Mouse (Mus musculus) heart, embryonic 10.5 days (tissue): ENCODE data around the gene Cabp7. TPM values are rescaled to one million over a fixed set of nuclear protein-coding genes. Genes with fewer than 3 reads are reported as not detected.

Experiments
- DNase-seq: peaks from one replicate; pipeline ENCODE4 v3.0.0-alpha.2; 2017; ENCODE audit warnings: low spot score
- H3K27ac ChIP-seq: fragments of 300-500 bp; sonication (generic); 2 replicates; pipeline ENCODE4 v1.5.1; 2016; ENCODE audit warnings: mild to moderate bottlenecking
- H3K27me3 ChIP-seq: fragments of 300-500 bp; sonication (generic); 2 replicates; pipeline ENCODE4 v1.6.1; 2016; ENCODE audit warnings: mild to moderate bottlenecking; ENCODE audit not compliant: poor library complexity, insufficient read depth, severe bottlenecking
- H3K36me3 ChIP-seq: fragments of 300-500 bp; sonication (generic); 2 replicates; pipeline ENCODE4 v1.6.1; 2016; ENCODE audit warnings: mild to moderate bottlenecking, moderate library complexity
- H3K4me1 ChIP-seq: fragments of 300-500 bp; sonication (generic); 2 replicates; pipeline ENCODE4 v1.6.1; 2016; ENCODE audit warnings: mild to moderate bottlenecking
- H3K4me3 ChIP-seq: fragments of 300-500 bp; sonication (generic); 2 replicates; pipeline ENCODE4 v1.5.1; 2016; ENCODE audit warnings: mild to moderate bottlenecking, moderate library complexity
- H3K9me3 ChIP-seq: fragments of 300-500 bp; sonication (generic); 2 replicates; pipeline ENCODE4 v1.6.1; 2016; ENCODE audit warnings: mild to moderate bottlenecking, moderate library complexity
- WGBS: fragments of 180-500 bp; shearing (Covaris S2); methylation state at CpG from one replicate; pipeline ENCODE4 v1.1.7; 2016; 5-methylcytosine and 5-hydroxymethylcytosine counted together
- polyA plus RNA-seq: library from polyadenylated mRNA; unstranded; fragments of >200 nt; fragmentation: Nextera tagmentation; extraction: Ambion mirVana; gene quantifications from 2 replicates; pipeline ENCODE4 v1.2.1, GENCODE M21; 2016

Gene Cabp7
- polyA plus RNA-seq, 1 experiment from 2014 or later: 0.15 TPM

DNA sequence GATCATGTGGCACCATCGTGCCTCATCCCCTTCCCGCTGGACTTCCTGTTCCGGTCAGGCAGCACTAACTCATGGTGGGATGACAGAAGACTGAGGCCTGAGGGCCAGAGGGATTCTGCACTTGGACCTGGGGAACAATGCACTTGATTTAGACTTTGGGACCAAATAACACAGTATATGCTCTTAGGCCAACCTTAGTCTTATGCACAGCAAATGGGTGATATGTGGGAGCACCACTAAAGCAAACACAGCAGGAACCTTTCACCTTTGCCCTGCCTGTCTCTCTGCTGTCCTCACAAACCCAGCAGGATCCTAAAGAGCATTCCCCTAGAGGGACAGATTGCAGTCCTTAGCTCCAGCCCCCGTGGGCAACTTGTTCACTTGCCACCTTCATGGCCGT lies 5.8 kb downstream of the Cabp7 start:
- H3K9me3 ChIP-seq: no peaks in the 10 kb centered on the region
- H3K27me3 ChIP-seq: peaks cover 87% of the 10 kb centered on the region
- H3K27ac ChIP-seq: no peak overlapping the region
- WGBS: 46% methylated on average over 5 of the region's 5 CpGs
- H3K4me3 ChIP-seq: no peak overlapping the region
- H3K4me1 ChIP-seq: peaks cover 19% of the 10 kb centered on the region
- peaks cover 7% of the 10 kb centered on the region; the same call in 1 of the 2 replicates for H3K36me3 ChIP-seq
- DNase-seq: no peak

DNA sequence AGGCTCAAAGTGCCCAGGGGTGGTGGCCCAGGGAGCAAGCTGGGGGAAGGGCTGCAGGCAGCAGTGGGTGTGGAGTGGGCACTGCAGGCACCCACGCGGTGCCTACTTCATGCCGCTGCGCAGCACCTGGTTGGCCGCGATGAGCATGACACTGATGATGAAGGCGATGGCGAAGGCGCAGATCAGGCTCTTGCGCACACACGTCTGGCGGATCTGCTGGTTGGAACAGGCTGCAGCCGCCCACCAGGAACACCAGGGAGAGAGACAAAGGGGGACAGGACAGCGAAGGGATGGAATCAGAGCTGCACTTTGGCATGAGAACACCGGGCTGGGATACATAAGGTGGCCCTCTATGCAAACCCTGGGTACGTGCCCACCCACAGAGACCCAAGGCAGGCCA lies 7.9 kb downstream of the Cabp7 start:
- H3K27me3 ChIP-seq: peaks cover 73% of the 10 kb centered on the region
- WGBS: 91% methylated on average over 16 of the region's 16 CpGs
- no peak overlapping the region for H3K27ac ChIP-seq
- H3K9me3 ChIP-seq: no peaks in the 10 kb centered on the region
- no peak overlapping the region for H3K4me3 ChIP-seq
- peaks cover 7% of the 10 kb centered on the region; the same call in 1 of the 2 replicates for H3K36me3 ChIP-seq
- DNase-seq: no peak
- H3K4me1 ChIP-seq: peaks cover 22% of the 10 kb centered on the region

- Histone ChIP-seq H3K36me3 (peaks cover 7% of the 10 kb centered on the region; the same call in 1 of the 2 replicates), H3K27ac (no peak overlapping the region), H3K9me3 (no peaks in the 10 kb centered on the region), H3K4me1 (peaks cover 22% of the 10 kb centered on the region), H3K27me3 (peaks cover 62% of the 10 kb centered on the region), H3K4me3 (no peak overlapping the region)
- WGBS: 82% methylated on average over 10 of the region's 10 CpGs
- DNase-seq: no peak
Observed at GRCm38 (mm10) chr11:4737682-4738081, 8.9 kb downstream of the Cabp7 start.

DNA sequence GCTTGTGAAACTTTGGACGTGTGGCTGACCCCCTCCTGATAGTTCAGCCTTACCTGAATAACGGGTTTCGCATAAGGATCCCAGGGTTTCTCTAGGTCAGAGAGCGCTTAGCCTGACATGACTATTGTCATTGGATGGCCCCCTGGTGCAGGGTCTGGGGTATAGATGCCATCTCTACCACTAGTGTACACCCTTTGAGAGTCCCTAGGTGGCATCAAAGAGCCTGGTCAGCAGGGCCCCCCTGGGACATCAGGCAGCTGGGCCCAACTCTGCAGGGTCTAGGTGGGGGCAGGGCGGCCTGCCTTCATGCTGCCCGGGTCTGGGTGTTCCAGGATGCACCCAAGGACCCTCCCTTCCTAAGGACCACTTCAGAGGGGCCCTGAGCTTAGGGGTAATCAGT lies 10.2 kb downstream of the Cabp7 start:
- DNase-seq: no peak
- H3K36me3 ChIP-seq: peaks cover 14% of the 10 kb centered on the region; the same call in 1 of the 2 replicates
- peaks cover 50% of the 10 kb centered on the region for H3K27me3 ChIP-seq
- no peak overlapping the region for H3K27ac ChIP-seq
- H3K9me3 ChIP-seq: no peaks in the 10 kb centered on the region
- peaks cover 25% of the 10 kb centered on the region for H3K4me1 ChIP-seq
- H3K4me3 ChIP-seq: no peak overlapping the region
- WGBS: 45% methylated on average over 6 of the region's 6 CpGs

DNA sequence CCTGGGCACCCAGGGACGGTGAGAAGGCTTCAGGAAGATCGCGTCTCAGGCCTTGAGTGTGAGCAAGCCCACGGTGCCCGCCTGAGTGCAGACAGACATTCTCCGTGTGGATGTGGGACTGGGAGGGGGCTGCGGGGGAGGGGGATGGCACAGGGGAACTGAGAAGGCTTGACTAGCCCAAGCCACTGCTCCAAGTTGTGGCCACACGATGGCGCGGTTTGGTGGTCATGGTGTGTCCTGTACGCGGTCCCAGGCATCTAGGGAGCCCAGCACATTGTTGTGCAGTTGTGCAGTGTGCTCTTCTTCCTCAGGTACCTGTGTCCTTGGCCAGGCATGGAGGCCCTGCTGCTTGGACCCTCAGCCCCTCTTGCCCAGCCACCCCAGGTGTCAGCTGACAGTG lies 12.4 kb downstream of the Cabp7 start:
- peaks cover 39% of the 10 kb centered on the region for H3K4me1 ChIP-seq
- no peak overlapping the region for H3K4me3 ChIP-seq
- H3K9me3 ChIP-seq: no peaks in the 10 kb centered on the region
- peaks cover 19% of the 10 kb centered on the region; the same call in 1 of the 2 replicates for H3K36me3 ChIP-seq
- H3K27ac ChIP-seq: no peak overlapping the region
- H3K27me3 ChIP-seq: peaks cover 30% of the 10 kb centered on the region
- DNase-seq: no peak
- WGBS: 28% methylated on average over 12 of the region's 12 CpGs

GRCm38 (mm10) chr11:4731781-4732180 lies 14.8 kb downstream of the Cabp7 start:
- H3K36me3 ChIP-seq: peaks cover 12% of the 10 kb centered on the region; the same call in 1 of the 2 replicates
- WGBS: 71% methylated on average over 7 of the region's 7 CpGs
- DNase-seq: no peak
- H3K9me3 ChIP-seq: no peaks in the 10 kb centered on the region
- H3K27me3 ChIP-seq: peaks cover 11% of the 10 kb centered on the region
- peaks cover 39% of the 10 kb centered on the region for H3K4me1 ChIP-seq
- no peak overlapping the region for H3K4me3 ChIP-seq
- no peak overlapping the region for H3K27ac ChIP-seq

DNA sequence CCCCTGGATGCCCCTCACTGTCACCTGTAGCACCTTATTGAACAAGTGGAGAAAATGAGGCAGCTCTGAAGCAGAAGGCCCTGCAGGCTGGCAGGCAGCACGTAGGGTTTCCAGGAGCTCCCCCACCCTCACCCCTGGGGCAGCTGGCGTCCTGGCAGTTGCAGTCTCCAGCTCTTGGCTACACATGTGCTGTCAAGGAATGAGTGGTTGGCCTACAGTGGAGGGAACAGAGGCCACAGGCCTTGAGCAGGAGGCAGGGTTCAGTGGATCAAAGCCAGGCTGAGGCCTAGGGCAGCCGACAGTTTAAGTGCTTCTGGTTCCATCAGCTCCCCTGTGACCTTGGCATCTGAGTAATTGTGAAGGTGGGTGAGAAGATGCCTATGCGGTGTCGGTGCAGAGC lies 15.7 kb downstream of the Cabp7 start:
- peaks cover 12% of the 10 kb centered on the region; the same call in 1 of the 2 replicates for H3K36me3 ChIP-seq
- 62% methylated on average over 5 of the region's 5 CpGs for WGBS
- H3K9me3 ChIP-seq: no peaks in the 10 kb centered on the region
- no peak for DNase-seq
- H3K4me3 ChIP-seq: no peak overlapping the region
- peaks cover 33% of the 10 kb centered on the region for H3K4me1 ChIP-seq
- H3K27me3 ChIP-seq: peaks cover 8% of the 10 kb centered on the region
- no peak overlapping the region for H3K27ac ChIP-seq

DNA sequence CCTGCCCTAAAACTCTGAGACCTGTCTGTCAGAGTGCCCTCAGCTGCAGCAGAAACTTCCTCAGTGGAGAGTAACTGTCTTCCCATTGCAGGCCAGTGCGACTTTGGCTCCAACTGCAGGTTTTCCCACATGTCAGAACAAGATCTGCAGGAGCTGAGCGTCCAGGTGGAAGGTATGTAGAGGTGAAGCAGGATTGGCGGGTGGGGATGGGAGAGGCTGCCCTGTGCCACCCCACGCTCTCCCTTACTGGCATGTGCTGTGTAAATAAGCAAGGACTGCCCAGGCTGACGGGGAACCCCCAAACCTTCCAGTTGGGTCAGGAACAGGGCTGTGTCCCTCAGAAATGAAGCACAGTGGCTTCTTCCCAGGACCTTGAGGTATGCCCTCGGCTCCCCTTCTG lies 16.5 kb downstream of the Cabp7 start:
- Histone ChIP-seq H3K27ac (no peak overlapping the region), H3K4me1 (peaks cover 25% of the 10 kb centered on the region), H3K4me3 (no peak overlapping the region), H3K27me3 (no peaks in the 10 kb centered on the region), H3K36me3 (peaks cover 18% of the 10 kb centered on the region; the same call in 1 of the 2 replicates), H3K9me3 (no peaks in the 10 kb centered on the region)
- WGBS: 73% methylated on average over 6 of the region's 6 CpGs
- DNase-seq: no peak

- peaks cover 22% of the 10 kb centered on the region; the same call in 1 of the 2 replicates for H3K36me3 ChIP-seq
- 56% methylated on average over 12 of the region's 12 CpGs for WGBS
- no peaks in the 10 kb centered on the region for H3K27me3 ChIP-seq
- no peak for DNase-seq
- peaks cover 24% of the 10 kb centered on the region for H3K4me1 ChIP-seq
- no peak overlapping the region for H3K4me3 ChIP-seq
- no peak overlapping the region for H3K27ac ChIP-seq
- H3K9me3 ChIP-seq: no peaks in the 10 kb centered on the region
Observed at GRCm38 (mm10) chr11:4729603-4730002, 17.0 kb downstream of the Cabp7 start.

GRCm38 (mm10) chr11:4721728-4722127 lies 24.9 kb downstream of the Cabp7 start:
- H3K4me3 ChIP-seq: no peak overlapping the region
- H3K4me1 ChIP-seq: peaks cover 17% of the 10 kb centered on the region
- no peak overlapping the region for H3K27ac ChIP-seq
- H3K36me3 ChIP-seq: peaks cover 35% of the 10 kb centered on the region
- 81% methylated on average over 8 of the region's 8 CpGs for WGBS
- H3K9me3 ChIP-seq: no peaks in the 10 kb centered on the region
- DNase-seq: no peak
- H3K27me3 ChIP-seq: no peaks in the 10 kb centered on the region

DNA sequence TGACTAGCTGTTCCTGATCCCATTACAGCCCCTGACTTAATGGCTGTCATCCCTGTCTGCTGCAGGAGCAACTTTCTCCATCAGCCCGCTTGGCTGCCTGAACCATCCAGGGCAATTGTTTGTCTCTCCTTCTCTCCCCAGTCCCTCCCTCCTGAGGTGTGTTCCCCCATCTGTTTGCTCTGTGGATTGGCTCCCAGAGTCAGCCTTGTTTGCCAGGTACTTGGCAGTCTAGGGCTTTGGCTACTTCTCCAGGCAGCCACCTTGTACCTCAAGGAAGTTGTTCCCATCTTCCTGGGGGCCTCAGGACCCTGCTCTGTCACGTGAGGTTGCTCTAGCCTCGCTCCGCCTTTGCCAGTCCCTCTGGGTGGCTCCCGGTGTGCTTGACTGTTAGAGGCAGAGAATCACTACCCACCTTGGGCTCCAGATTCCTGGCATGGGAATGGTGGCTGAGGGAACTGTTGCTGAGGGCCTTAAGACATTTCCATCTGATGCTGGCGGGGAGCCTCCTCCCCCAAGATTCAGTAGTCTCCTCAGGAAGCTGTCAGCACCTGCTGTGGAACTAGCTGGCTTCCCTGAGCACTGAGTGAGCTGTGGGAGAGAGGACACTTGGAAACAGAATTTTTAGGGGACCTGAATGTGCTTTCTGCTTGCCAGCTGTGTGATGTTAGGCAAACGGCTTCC lies 25.5 kb downstream of the Cabp7 start:
- Histone ChIP-seq H3K27me3 (no peaks in the 10 kb centered on the region), H3K4me1 (peaks cover 17% of the 10 kb centered on the region), H3K36me3 (peaks cover 35% of the 10 kb centered on the region), H3K9me3 (no peaks in the 10 kb centered on the region), H3K27ac (no peak overlapping the region), H3K4me3 (no peak overlapping the region)
- DNase-seq: no peak
- 53% methylated on average over 7 of the region's 7 CpGs for WGBS

DNA sequence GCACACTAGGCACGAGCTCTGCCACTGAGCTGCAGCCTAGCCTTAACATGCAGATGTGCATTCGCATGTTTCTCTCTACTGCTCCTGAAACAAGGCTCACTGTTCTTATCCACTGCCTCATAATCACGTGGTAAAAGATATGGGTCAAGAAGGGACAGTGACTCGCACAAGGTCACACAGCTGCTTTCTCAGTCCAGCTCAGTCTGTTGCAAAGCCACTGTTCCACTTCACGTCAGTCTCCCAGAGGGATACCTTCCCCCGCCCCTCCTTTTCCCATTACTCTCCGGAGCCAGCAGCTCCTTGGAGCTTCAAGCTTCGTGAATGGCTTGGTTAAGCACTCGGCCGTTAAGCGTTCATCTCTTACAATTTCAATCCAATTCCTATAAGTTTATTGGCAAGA lies 26.2 kb downstream of the Cabp7 start:
- Histone ChIP-seq H3K36me3 (peaks cover 30% of the 10 kb centered on the region), H3K27ac (no peak overlapping the region), H3K4me3 (no peak overlapping the region), H3K27me3 (no peaks in the 10 kb centered on the region), H3K4me1 (peaks cover 17% of the 10 kb centered on the region), H3K9me3 (no peaks in the 10 kb centered on the region)
- WGBS: 68% methylated on average over 11 of the region's 11 CpGs
- no peak for DNase-seq

DNA sequence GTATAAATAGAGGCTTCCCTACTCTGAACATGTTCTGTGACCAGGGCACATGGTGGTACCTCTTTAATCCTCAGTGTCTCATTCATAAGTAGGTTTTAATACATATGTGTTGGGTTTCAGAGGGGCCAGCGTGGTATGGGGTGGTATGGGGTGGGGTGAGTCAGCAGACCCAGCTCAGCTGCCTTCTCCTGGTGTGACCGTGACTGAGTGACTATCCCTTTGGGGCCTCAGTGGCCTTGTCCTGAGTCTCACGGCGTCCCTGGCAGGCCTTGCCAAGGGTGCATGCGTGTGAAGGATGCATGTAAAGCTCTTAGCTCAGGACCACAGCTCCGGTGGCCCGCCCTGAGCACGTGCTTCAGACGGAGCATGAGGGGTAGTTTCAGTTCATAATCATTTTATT lies 26.6 kb downstream of the Cabp7 start:
- 89% methylated on average over 9 of the region's 9 CpGs for WGBS
- Histone ChIP-seq H3K27me3 (no peaks in the 10 kb centered on the region), H3K4me3 (no peak overlapping the region), H3K36me3 (peaks cover 28% of the 10 kb centered on the region), H3K9me3 (no peaks in the 10 kb centered on the region), H3K4me1 (peaks cover 17% of the 10 kb centered on the region), H3K27ac (no peak overlapping the region)
- no peak for DNase-seq

DNA sequence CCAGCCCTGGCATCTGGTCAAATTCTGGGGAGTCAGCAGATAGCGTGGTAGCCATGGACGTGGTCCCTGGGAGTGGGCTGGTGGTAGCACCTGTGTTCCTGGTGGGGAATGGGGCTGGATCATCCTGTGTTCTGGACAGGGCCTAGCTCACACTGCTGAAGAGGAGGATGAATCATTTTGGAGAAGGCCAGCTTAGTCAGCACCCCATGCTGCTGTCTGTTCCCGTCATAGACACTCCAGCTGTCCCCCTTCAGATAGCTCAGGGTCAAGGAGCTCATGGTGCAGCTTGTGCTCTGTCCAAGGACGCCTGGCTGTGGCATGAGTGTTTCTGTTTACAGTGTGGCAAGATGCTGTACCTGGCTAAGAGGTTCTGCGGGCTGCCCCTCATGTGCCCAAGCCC lies 28.0 kb downstream of the Cabp7 start:
- no peak overlapping the region for H3K27ac ChIP-seq
- no peak overlapping the region for H3K4me3 ChIP-seq
- WGBS: 75% methylated on average over 5 of the region's 5 CpGs
- DNase-seq: no peak
- H3K9me3 ChIP-seq: no peaks in the 10 kb centered on the region
- peaks cover 14% of the 10 kb centered on the region for H3K36me3 ChIP-seq
- no peaks in the 10 kb centered on the region for H3K27me3 ChIP-seq
- peaks cover 17% of the 10 kb centered on the region for H3K4me1 ChIP-seq
